Mouse (Mus musculus) limb, embryonic 14.5 days (tissue): Measurements from ENCODE around the gene Erlin1. TPM values are rescaled to one million over a fixed set of nuclear protein-coding genes. Genes with fewer than 3 reads are reported as not detected.

ENCODE experiments used
- ATAC-seq: fragments of 200-750 bp; cut with Nextera tagmentation; 2 replicates; pipeline ENCODE4 v1.8.0; 2017; ENCODE audit warnings: low read depth, moderate number of reproducible peaks, moderate TSS enrichment; ENCODE audit not compliant: low FRiP score
- DNase-seq: peaks from one replicate; pipeline ENCODE4 v3.0.0-alpha.2; 2015; ENCODE audit warnings: low spot score
- H3K27ac ChIP-seq: fragments of 300-500 bp; sonication (generic); replicated peaks from 2 replicates; pipeline ENCODE4 v1.5.1; 2014; ENCODE audit warnings: low read depth, mild to moderate bottlenecking, low read length, moderate library complexity, mixed read lengths
- H3K27me3 ChIP-seq: fragments of 300-500 bp; sonication (generic); 2 replicates; pipeline ENCODE4 v1.6.1; 2014; ENCODE audit warnings: low read length, mixed read lengths; ENCODE audit not compliant: control insufficient read depth, insufficient read depth
- H3K36me3 ChIP-seq: fragments of 300-500 bp; sonication (generic); 2 replicates; pipeline ENCODE4 v1.6.1; 2014; ENCODE audit warnings: mild to moderate bottlenecking, low read length, moderate library complexity, mixed read lengths; ENCODE audit not compliant: control insufficient read depth, insufficient read depth
- H3K4me1 ChIP-seq: fragments of 300-500 bp; sonication (generic); 2 replicates; pipeline ENCODE4 v1.6.1; 2014; ENCODE audit warnings: antibody characterized with exemption, low read length, mixed read lengths; ENCODE audit not compliant: control insufficient read depth, insufficient read depth
- H3K4me2 ChIP-seq: fragments of 300-500 bp; sonication (generic); replicated peaks from 2 replicates; pipeline ENCODE4 v1.6.1; 2014; ENCODE audit warnings: low read depth, mild to moderate bottlenecking, low read length, moderate library complexity; ENCODE audit not compliant: severe bottlenecking
- H3K4me3 ChIP-seq: fragments of 300-500 bp; sonication (generic); replicated peaks from 2 replicates; pipeline ENCODE4 v1.5.1; 2014; ENCODE audit warnings: low read length
- H3K9ac ChIP-seq: fragments of 300-500 bp; sonication (generic); 2 replicates; pipeline ENCODE4 v1.6.1; 2014; ENCODE audit warnings: mild to moderate bottlenecking, low read depth, low read length, moderate library complexity; ENCODE audit not compliant: severe bottlenecking
- H3K9me3 ChIP-seq: fragments of 300-500 bp; sonication (generic); 2 replicates; pipeline ENCODE4 v1.6.1; 2016; ENCODE audit warnings: low read length; ENCODE audit not compliant: control insufficient read depth
- POLR2A ChIP-seq: fragments of 200-500 bp; IDR thresholded peaks from 2 replicates; pipeline ENCODE4 v1.8.0; 2012; ENCODE audit warnings: inconsistent platforms, mild to moderate bottlenecking, moderate library complexity, borderline replicate concordance; ENCODE audit not compliant: insufficient read depth, insufficient read length; ENCODE audit errors: extremely low read depth
- WGBS: fragments of 180-500 bp; shearing (Covaris S2); extraction: QIAGEN DNeasy Blood & Tissue Kit; methylation state at CpG from one replicate; pipeline ENCODE4 v1.1.7; 2014; 5-methylcytosine and 5-hydroxymethylcytosine counted together
- polyA plus RNA-seq, 2 experiments: library from polyadenylated mRNA; depleted of rRNA in 1 of 2; stranded (reverse) in 1 of 2; unstranded in 1 of 2; fragments of >200 nt; fragmentation: Nextera tagmentation in 1 of 2; extraction: Ambion mirVana in 1 of 2; gene quantifications; 2 replicates each; pipeline versions ENCODE4 v1.2.1 to v1.2.3; 2012 to 2014

Erlin1 gene
- polyA plus RNA-seq, 2 experiments = 35.9 to 38.0 TPM

DNA sequence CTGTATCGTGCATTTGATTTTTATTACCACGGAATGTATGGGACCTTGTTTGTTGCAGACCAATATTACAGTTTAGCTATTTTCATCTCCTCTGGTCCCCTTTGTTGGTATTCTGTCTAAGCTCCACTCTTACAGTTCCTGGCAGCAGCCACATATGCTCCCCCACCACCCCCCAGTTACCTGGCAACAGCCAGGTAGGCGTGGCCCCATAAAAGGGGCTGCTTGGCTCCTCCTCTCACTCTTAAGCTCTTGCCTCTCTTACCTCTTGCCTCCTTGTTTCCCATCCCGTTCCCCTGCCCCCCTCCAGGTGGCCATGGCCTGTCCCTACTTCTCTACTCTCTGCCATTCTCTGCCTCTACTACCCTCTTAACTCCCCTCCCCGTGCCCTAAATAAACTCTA, 1.6 kb upstream of the Erlin1 start:
- Histone ChIP-seq H3K4me2 (no peak overlapping the region), H3K36me3 (peaks cover 10% of the 10 kb centered on the region), H3K9ac (no peak overlapping the region), H3K27me3 (no peaks in the 10 kb centered on the region), H3K9me3 (no peaks in the 10 kb centered on the region), H3K27ac (no peak overlapping the region), H3K4me3 (no peak overlapping the region), H3K4me1 (peaks cover 29% of the 10 kb centered on the region)
- ATAC-seq (no peak), DNase-seq (peak; percentile 31)
- TF ChIP-seq POLR2A = no peak
- WGBS = 45% methylated on average over 5 of the region's 5 CpGs

DNA sequence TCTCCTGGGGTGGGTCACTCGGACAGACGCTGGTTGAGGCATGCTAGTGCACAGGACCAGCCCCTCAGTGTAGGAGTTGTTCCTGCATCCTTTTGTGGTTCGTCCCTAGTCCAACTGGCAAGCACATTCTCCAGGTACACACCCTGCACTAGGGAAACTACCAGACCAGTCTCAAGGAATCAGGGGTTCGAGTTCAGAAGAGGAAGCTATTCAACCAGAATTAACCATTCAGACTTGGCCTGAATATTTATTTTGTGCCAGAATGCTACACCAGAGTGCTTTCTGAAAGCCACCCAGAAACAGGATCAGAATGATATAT, 288 bp upstream of the Erlin1 start:
- no peak for ATAC-seq
- TF ChIP-seq POLR2A = no peak
- Histone ChIP-seq H3K36me3 (peaks cover 11% of the 10 kb centered on the region), H3K27ac (no peak overlapping the region), H3K9ac (peak overlapping the region; percentile 78), H3K4me2 (peak overlapping the region; percentile 91), H3K4me3 (peak overlapping the region; percentile 79), H3K9me3 (no peaks in the 10 kb centered on the region), H3K27me3 (no peaks in the 10 kb centered on the region), H3K4me1 (peaks cover 30% of the 10 kb centered on the region)
- no peak for DNase-seq
- 9% methylated on average over 4 of the region's 4 CpGs for WGBS

DNA sequence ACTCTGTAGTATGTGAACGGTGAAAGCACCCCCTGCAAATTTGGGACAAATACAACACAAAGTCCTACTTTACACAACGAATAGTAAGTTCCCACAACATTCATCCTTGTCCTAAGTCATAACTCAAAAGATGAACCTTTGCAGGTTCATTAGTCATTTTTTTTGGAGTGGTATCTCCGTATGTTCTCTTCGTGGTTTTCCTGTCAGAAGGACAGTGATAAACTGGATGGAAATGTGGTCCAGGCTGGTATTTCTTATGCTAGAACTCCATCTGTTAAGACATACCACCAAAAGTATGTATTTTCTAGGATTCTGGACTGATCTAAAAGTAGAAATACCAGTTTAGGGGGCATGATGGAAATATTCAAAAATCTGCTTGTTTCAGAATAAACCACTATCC, 1.4 kb downstream of the Erlin1 start:
- 81% methylated on average over 4 of the region's 4 CpGs for WGBS
- TF ChIP-seq POLR2A = no peak
- Histone ChIP-seq H3K4me2 (peak overlapping the region; percentile 91), H3K9me3 (no peaks in the 10 kb centered on the region), H3K9ac (0 out of 2 replicates have a peak overlapping the region, but pooled peaks have one; percentile 78), H3K36me3 (peaks cover 11% of the 10 kb centered on the region; the same call in 1 of the 2 replicates), H3K4me1 (peaks cover 30% of the 10 kb centered on the region), H3K27ac (no peak overlapping the region), H3K27me3 (no peaks in the 10 kb centered on the region), H3K4me3 (peak overlapping the region; percentile 79)
- DNase-seq = no peak
- no peak for ATAC-seq

DNA sequence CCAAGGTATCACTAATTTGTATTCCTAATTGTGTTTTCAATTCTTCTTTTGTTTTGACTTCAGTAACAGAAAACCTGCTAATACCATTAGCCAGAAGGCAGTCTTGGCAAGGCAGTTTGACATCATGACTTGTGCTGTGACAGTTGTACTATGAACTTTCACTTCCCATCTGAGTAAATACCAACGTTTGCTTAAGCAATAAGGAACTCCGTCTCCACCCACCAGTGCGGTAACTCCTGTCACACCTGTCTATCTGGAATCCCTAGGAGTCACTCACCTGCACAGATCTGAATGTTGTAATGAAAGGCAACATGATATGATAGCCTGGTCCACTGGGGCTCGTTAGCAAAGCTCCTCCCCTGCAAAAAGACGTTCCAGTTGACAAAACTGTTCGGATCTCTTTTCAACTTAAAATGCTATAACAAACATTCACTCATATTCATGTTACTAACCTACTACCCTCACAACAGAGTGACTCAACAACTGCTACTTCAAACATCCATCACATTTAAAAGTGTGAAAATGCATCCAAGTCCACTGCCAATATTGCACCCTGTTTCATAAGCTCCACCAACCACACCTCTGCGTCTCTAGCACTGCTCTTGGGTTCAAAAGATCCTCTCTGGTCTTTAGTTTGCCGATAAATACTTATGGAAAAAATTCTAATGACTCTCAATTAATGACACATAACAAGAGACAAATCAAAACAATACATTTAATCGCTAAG, 2.1 kb downstream of the Erlin1 start:
- Histone ChIP-seq H3K4me3 (no peak overlapping the region), H3K36me3 (peaks cover 6% of the 10 kb centered on the region), H3K27me3 (no peaks in the 10 kb centered on the region), H3K9ac (no peak overlapping the region), H3K9me3 (no peaks in the 10 kb centered on the region), H3K4me2 (peak overlapping the region; percentile 20; the same call in 1 of the 2 replicates), H3K27ac (no peak overlapping the region), H3K4me1 (peaks cover 30% of the 10 kb centered on the region)
- ATAC-seq = no peak
- no peak for TF ChIP-seq POLR2A
- WGBS = 71% methylated on average over 9 of the region's 9 CpGs
- DNase-seq = no peak

DNA sequence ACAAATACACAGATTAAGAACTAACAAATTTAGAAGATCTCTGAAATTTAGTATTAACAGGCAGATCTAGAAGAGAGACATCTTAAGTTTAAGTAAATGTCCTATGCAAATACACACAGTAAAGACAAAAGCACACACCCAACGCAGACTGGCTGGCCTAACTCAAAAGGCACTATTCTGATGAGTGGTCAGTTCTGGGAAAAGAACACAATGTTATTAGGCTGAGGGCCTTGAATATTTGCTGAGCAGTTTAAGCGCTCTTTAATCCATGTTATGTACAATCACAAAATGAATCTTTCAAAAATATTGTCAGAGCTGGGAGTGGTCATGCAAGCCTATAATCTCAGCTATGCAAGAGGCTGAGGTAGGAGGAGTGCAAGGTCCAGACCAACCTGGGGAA, 4.9 kb downstream of the Erlin1 start:
- Histone ChIP-seq H3K9ac (no peak overlapping the region), H3K4me1 (peaks cover 20% of the 10 kb centered on the region), H3K9me3 (no peaks in the 10 kb centered on the region), H3K4me2 (no peak overlapping the region), H3K4me3 (no peak overlapping the region), H3K36me3 (peaks cover 25% of the 10 kb centered on the region), H3K27ac (no peak overlapping the region), H3K27me3 (no peaks in the 10 kb centered on the region)
- WGBS = 95% methylated on average over 2 of the region's 2 CpGs
- no peak for ATAC-seq
- DNase-seq = no peak
- no peak for TF ChIP-seq POLR2A

DNA sequence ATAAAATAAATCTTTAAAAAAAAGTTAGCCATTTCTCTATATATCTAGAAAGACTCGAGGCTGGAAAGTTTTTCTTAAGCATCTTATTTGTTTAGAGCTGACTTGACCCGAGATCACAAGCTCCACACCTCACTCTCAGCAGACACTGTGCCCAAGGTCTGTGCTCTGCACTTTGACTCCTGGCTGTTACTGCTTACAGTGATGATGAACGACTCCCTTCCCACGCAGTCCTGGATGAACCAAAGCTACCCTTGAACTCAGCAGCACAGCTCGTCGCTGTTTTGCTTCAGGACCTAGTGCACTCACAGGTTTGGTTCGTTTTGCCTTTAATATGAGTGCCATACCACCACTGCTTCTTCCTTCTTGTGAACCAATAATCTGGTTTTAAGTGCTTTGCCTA, 5.8 kb downstream of the Erlin1 start:
- TF ChIP-seq POLR2A = no peak
- Histone ChIP-seq H3K27me3 (no peaks in the 10 kb centered on the region), H3K4me2 (no peak overlapping the region), H3K9me3 (no peaks in the 10 kb centered on the region), H3K4me1 (peaks cover 20% of the 10 kb centered on the region), H3K36me3 (peaks cover 34% of the 10 kb centered on the region), H3K4me3 (no peak overlapping the region), H3K27ac (no peak overlapping the region), H3K9ac (no peak overlapping the region)
- 87% methylated on average over 7 of the region's 7 CpGs for WGBS
- no peak for DNase-seq
- ATAC-seq = no peak
